Mouse (Mus musculus) neural tube, embryonic 15.5 days (tissue): ENCODE results near the gene Tgfbrap1. TPM values are rescaled to one million over a fixed set of nuclear protein-coding genes. Genes with fewer than 3 reads are reported as not detected.
"Not testable (repeated sequence)": the region's sequence is repeated elsewhere in the genome, so short reads cannot be mapped to it uniquely, and the experiment has no call there.

Experiments
- ATAC-seq: fragments of 200-750 bp; cut with Nextera tagmentation; 2 replicates; pipeline ENCODE4 v1.8.0; 2017; ENCODE audit warnings: mild to moderate bottlenecking, moderate TSS enrichment, moderate library complexity; ENCODE audit not compliant: low FRiP score
- H3K27ac ChIP-seq: fragments of 300-500 bp; sonication (generic); replicated peaks from 2 replicates; pipeline ENCODE4 v1.5.1; 2015; ENCODE audit warnings: mild to moderate bottlenecking, inconsistent platforms
- H3K27me3 ChIP-seq: fragments of 300-500 bp; sonication (generic); replicated peaks from 2 replicates; pipeline ENCODE4 v1.6.1; 2015; ENCODE audit warnings: inconsistent platforms
- H3K36me3 ChIP-seq: fragments of 300-500 bp; sonication (generic); 2 replicates; pipeline ENCODE4 v1.6.1; 2015; ENCODE audit warnings: inconsistent platforms
- H3K4me1 ChIP-seq: fragments of 300-500 bp; sonication (generic); 2 replicates; pipeline ENCODE4 v1.6.1; 2015; ENCODE audit warnings: inconsistent platforms
- H3K4me2 ChIP-seq: fragments of 300-500 bp; sonication (generic); 2 replicates; pipeline ENCODE4 v1.6.1; 2015; ENCODE audit warnings: inconsistent platforms, mild to moderate bottlenecking, moderate library complexity
- H3K4me3 ChIP-seq: fragments of 300-500 bp; sonication (generic); replicated peaks from 2 replicates; pipeline ENCODE4 v1.5.1; 2015; ENCODE audit warnings: mild to moderate bottlenecking, inconsistent platforms
- H3K9ac ChIP-seq: fragments of 300-500 bp; sonication (generic); replicated peaks from 2 replicates; pipeline ENCODE4 v1.6.1; 2015; ENCODE audit warnings: mild to moderate bottlenecking, inconsistent platforms
- H3K9me3 ChIP-seq: fragments of 300-500 bp; sonication (generic); replicated peaks from 2 replicates; pipeline ENCODE4 v1.6.1; 2016; ENCODE audit warnings: inconsistent platforms
- WGBS: fragments of 180-500 bp; shearing (Covaris S2); methylation state at CpG from one replicate; pipeline ENCODE4 v1.1.7; 2015; ENCODE audit warnings: mixed read lengths; 5-methylcytosine and 5-hydroxymethylcytosine counted together
- polyA plus RNA-seq: library from polyadenylated mRNA; unstranded; fragments of >200 nt; fragmentation: Nextera tagmentation; extraction: Ambion mirVana; gene quantifications from 2 replicates; pipeline ENCODE4 v1.2.1, GENCODE M21; 2015

Gene Tgfbrap1
- polyA plus RNA-seq, 1 experiment from 2014 or later, result 13.2 TPM

DNA sequence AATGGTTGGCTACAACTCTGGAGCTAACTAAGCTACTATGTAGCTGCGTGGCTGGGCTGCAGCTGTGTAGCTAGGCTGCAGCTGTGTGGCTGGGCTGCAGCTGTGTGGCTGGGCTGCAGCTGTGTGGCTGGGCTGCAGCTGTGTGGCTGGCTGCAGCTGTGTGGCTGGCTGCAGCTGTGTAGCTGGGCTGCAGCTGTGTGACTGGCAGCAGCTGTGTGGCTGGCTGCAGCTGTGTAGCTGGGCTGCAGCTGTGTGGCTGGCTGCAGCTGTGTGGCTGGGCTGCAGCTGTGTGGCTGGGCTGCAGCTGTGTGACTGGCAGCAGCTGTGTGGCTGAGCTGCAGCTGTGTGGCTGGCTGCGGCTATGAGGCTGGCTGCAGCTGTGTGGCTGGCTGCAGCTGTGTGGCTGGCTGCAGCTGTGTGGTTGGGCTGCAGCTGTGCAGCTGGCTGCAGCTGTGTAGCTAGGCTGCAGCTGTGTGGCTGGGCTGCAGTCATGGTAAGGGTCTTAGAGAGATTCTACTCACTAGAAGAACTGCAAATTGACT lies 38.1 kb upstream of the Tgfbrap1 start:
- H3K36me3 ChIP-seq, result peaks cover 12% of the 10 kb centered on the region; the same call in 1 of the 2 replicates
- not testable (repeated sequence) for H3K4me3 ChIP-seq, H3K27ac ChIP-seq, H3K4me1 ChIP-seq, H3K9me3 ChIP-seq, H3K9ac ChIP-seq, H3K4me2 ChIP-seq, ATAC-seq, H3K27me3 ChIP-seq
- 71% methylated on average over 2 of the region's 2 CpGs for WGBS

GRCm38 (mm10) chr1:43131591-43131990 lies 33.2 kb upstream of the Tgfbrap1 start:
- no peak overlapping the region for H3K4me2 ChIP-seq
- H3K36me3 ChIP-seq, result peaks cover 20% of the 10 kb centered on the region
- no peak overlapping the region for H3K9ac ChIP-seq
- no peaks in the 10 kb centered on the region for H3K4me1 ChIP-seq
- H3K4me3 ChIP-seq, result no peak overlapping the region
- ATAC-seq, result no peak
- no peaks in the 10 kb centered on the region for H3K27me3 ChIP-seq
- 92% methylated on average over 9 of the region's 9 CpGs for WGBS
- H3K27ac ChIP-seq, result no peak overlapping the region
- no peaks in the 10 kb centered on the region for H3K9me3 ChIP-seq

DNA sequence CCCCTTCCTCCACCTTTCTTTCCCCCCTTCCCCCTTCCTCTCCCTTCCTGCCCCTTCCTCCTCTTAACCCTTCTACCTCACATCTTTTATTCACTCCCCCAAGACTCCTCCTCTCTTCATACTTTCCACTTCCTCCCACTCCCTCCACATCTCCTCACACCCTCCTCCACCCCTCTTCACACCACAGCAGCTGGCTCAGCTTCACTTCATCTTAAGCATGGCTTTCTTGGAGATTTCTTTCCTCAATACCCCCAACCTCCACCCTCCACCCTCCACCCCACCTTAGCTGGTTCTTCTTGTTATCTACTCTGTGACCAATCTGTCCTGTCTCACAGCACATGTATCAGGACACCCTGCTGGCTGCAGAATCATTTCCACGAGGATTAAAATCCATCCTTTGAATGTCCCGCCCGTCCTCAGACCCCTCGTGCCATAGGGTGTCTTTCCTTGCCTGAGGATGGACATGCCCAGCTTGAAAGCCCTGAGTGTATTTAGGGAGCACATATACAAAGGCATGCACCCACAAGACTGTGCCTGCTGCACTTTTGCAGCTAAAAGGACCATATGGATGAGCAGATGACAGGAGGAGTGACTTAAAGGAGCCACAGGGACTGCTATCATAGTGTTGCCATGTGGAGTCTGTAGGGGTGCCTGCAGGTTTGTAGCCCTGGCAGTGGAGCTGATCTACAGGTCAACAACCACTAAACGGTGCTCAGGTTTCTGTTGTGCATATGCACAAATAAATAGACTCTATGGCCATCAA lies 32.0 kb upstream of the Tgfbrap1 start:
- H3K4me2 ChIP-seq, result no peak overlapping the region
- no peak for ATAC-seq

GRCm38 (mm10) chr1:43127820-43128610 lies 29.6 kb upstream of the Tgfbrap1 start:
- Histone ChIP-seq H3K9ac (no peak overlapping the region), H3K27me3 (no peaks in the 10 kb centered on the region), H3K4me1 (no peaks in the 10 kb centered on the region), H3K9me3 (no peaks in the 10 kb centered on the region), H3K36me3 (peaks cover 26% of the 10 kb centered on the region), H3K4me2 (no peak overlapping the region), H3K27ac (no peak overlapping the region), H3K4me3 (no peak overlapping the region)
- no peak for ATAC-seq
- WGBS, result 79% methylated on average over 8 of the region's 8 CpGs

More for the DNA sequence above, 32.0 kb upstream of the Tgfbrap1 start:
- no peak overlapping the region for H3K9ac ChIP-seq
- H3K36me3 ChIP-seq, result peaks cover 17% of the 10 kb centered on the region
- H3K27me3 ChIP-seq, result no peaks in the 10 kb centered on the region
- H3K27ac ChIP-seq, result no peak overlapping the region
- H3K9me3 ChIP-seq, result no peaks in the 10 kb centered on the region
- H3K4me3 ChIP-seq, result no peak overlapping the region
- H3K4me1 ChIP-seq, result no peaks in the 10 kb centered on the region
- WGBS, result 78% methylated on average over 5 of the region's 5 CpGs

GRCm38 (mm10) chr1:43127196-43127595 lies 28.8 kb upstream of the Tgfbrap1 start:
- Histone ChIP-seq H3K27me3 (no peaks in the 10 kb centered on the region), H3K36me3 (peaks cover 29% of the 10 kb centered on the region), H3K9me3 (no peaks in the 10 kb centered on the region), H3K4me2 (no peak overlapping the region), H3K9ac (no peak overlapping the region), H3K4me1 (no peaks in the 10 kb centered on the region), H3K27ac (no peak overlapping the region), H3K4me3 (no peak overlapping the region)
- ATAC-seq, result no peak

DNA sequence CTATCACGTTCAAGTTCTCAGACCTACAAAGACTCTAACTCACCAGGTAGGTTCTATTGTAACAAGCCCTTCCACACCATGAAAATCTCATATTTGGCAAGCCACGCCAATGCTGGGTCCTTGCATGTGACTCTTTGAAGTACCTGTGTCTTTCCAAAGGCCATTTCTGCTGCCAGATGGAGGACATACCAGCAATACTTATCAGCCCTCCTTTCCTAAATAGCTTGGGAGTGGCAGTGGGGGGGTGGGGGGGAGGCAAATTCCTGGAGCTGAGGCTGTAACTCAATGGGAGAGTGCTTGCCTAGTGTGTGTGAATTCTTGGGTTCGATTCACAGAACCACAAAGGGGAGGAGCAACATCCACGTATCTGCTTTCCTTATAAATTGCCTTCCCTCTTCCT lies 26.3 kb upstream of the Tgfbrap1 start:
- Histone ChIP-seq H3K36me3 (peaks cover 26% of the 10 kb centered on the region), H3K4me1 (no peaks in the 10 kb centered on the region), H3K27ac (no peak overlapping the region), H3K9ac (no peak overlapping the region), H3K9me3 (no peaks in the 10 kb centered on the region), H3K4me3 (no peak overlapping the region), H3K27me3 (no peaks in the 10 kb centered on the region), H3K4me2 (no peak overlapping the region)
- WGBS, result 89% methylated on average over 4 of the region's 4 CpGs
- ATAC-seq, result no peak

- Histone ChIP-seq H3K4me1 (no peaks in the 10 kb centered on the region), H3K4me3 (no peak overlapping the region), H3K27me3 (no peaks in the 10 kb centered on the region), H3K9ac (no peak overlapping the region), H3K27ac (no peak overlapping the region), H3K9me3 (no peaks in the 10 kb centered on the region), H3K4me2 (no peak overlapping the region), H3K36me3 (peaks cover 30% of the 10 kb centered on the region)
- no peak for ATAC-seq
- WGBS, result 91% methylated on average over 2 of the region's 2 CpGs
These were observed 24.2 kb upstream of the Tgfbrap1 start for GRCm38 (mm10) chr1:43122616-43123015.

DNA sequence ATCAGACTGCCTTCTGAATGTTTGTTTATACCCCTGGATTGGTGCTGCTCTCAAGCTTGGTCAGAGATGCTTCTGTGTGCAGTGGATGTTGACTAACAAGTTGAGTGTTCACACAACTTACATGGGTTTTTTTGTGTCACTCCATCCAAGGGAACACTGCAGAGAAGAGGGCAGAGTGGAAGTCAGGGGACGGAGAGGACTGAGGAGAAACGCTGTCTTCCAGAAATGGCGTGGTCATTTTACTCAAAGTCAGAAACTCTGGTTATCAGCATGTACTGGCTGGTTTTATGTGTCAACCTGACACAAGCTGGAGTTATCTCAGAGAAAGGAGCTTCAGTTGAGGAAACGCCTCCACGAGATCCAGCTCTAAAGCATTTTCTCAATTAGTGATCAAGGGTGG lies 22.5 kb upstream of the Tgfbrap1 start:
- 95% methylated on average over 5 of the region's 5 CpGs for WGBS
- no peak overlapping the region for H3K4me3 ChIP-seq
- no peak overlapping the region for H3K27ac ChIP-seq
- no peak overlapping the region for H3K4me2 ChIP-seq
- ATAC-seq, result no peak
- H3K9ac ChIP-seq, result no peak overlapping the region
- no peaks in the 10 kb centered on the region for H3K27me3 ChIP-seq
- no peaks in the 10 kb centered on the region for H3K4me1 ChIP-seq
- no peaks in the 10 kb centered on the region for H3K9me3 ChIP-seq
- peaks cover 36% of the 10 kb centered on the region for H3K36me3 ChIP-seq

DNA sequence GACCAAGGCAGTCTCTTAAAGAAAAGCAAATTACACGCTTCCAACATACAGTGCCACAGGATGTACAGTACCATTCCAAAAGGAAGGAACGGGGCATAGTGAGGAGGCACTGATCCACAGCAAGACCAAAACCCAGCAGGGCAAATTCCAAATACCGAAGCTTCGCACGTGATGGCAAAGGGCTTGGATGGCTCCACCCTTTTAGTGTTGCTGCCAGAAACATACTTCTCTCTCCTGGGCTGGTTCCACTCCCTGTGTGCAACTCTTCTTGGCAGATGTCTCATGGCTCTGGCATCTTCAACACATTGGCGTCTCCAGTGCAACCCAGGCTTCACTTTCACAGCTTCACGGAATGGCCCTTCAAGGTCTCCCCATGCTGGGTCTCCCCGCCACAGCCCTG lies 19.0 kb upstream of the Tgfbrap1 start:
- Histone ChIP-seq H3K9ac (no peak overlapping the region), H3K4me1 (no peaks in the 10 kb centered on the region), H3K9me3 (no peaks in the 10 kb centered on the region), H3K4me3 (no peak overlapping the region), H3K36me3 (peaks cover 50% of the 10 kb centered on the region), H3K27me3 (no peaks in the 10 kb centered on the region), H3K27ac (no peak overlapping the region), H3K4me2 (no peak overlapping the region)
- ATAC-seq, result no peak
- WGBS, result 94% methylated on average over 8 of the region's 8 CpGs

DNA sequence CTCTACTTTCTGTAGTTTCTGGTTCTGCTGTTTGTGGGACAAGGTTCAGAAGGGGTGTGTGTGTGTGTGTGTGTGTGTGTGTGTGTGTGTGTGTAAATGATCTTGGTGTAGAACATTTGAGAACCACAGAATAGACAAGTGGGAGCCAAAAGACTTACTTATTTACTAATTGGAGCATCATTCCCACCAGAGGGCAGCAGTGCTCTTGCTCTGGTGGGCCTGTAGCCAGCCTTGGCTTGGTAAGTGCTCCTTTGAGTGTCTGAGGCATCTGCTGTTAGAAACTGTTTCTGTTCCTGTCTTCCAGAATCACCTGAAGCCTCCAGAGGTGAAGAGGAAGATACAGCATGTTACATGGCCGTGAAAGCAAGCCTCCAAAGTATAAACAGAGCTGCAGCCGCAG lies 14.4 kb upstream of the Tgfbrap1 start:
- no peaks in the 10 kb centered on the region for H3K9me3 ChIP-seq
- no peaks in the 10 kb centered on the region for H3K4me1 ChIP-seq
- no peak overlapping the region for H3K4me2 ChIP-seq
- no peak overlapping the region for H3K9ac ChIP-seq
- ATAC-seq, result peak; percentile 70
- 86% methylated on average over 2 of the region's 2 CpGs for WGBS
- H3K36me3 ChIP-seq, result peaks cover 74% of the 10 kb centered on the region
- H3K27ac ChIP-seq, result no peak overlapping the region
- no peak overlapping the region for H3K4me3 ChIP-seq
- H3K27me3 ChIP-seq, result no peaks in the 10 kb centered on the region

DNA sequence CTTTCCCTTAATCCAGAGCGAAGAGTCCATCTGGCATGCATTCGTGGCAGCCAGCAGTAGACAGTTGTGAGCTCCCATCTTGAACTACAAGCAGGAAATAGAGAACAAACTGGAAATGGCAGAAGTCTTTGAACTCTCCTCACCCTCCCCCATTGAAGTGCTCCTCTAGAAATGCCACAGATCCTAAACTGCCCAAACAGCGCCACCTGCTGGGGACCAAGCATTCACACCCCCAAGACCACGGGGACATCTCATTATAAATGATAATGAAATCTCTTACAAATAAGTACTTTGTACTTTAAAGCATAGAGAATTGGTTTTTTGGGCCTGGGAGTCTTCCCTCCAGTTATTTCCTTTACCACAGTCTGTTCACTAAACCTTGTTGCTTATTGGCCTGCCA lies 12.1 kb upstream of the Tgfbrap1 start:
- 59% methylated on average over 4 of the region's 4 CpGs for WGBS
- H3K4me2 ChIP-seq, result no peak overlapping the region
- no peaks in the 10 kb centered on the region for H3K27me3 ChIP-seq
- no peaks in the 10 kb centered on the region for H3K9me3 ChIP-seq
- peaks cover 77% of the 10 kb centered on the region for H3K36me3 ChIP-seq
- H3K4me1 ChIP-seq, result no peaks in the 10 kb centered on the region
- no peak for ATAC-seq
- H3K27ac ChIP-seq, result no peak overlapping the region
- no peak overlapping the region for H3K4me3 ChIP-seq
- H3K9ac ChIP-seq, result no peak overlapping the region

GRCm38 (mm10) chr1:43108729-43109128 lies 10.3 kb upstream of the Tgfbrap1 start:
- ATAC-seq, result no peak

More at GRCm38 (mm10) chr1:43108729-43109128, 10.3 kb upstream of the Tgfbrap1 start:
- no peak overlapping the region for H3K4me2 ChIP-seq
- H3K9me3 ChIP-seq, result no peaks in the 10 kb centered on the region
- 91% methylated on average over 2 of the region's 2 CpGs for WGBS
- H3K27me3 ChIP-seq, result no peaks in the 10 kb centered on the region
- H3K4me1 ChIP-seq, result no peaks in the 10 kb centered on the region
- H3K36me3 ChIP-seq, result peaks cover 69% of the 10 kb centered on the region
- no peak overlapping the region for H3K27ac ChIP-seq
- H3K4me3 ChIP-seq, result no peak overlapping the region
- no peak overlapping the region for H3K9ac ChIP-seq
